Mouse (Mus musculus) cerebellum, postnatal 4 days (tissue): ENCODE data around the gene Gskip.

Experiments used
- DNase-seq, 2 experiments: peaks; one replicate each; pipeline ENCODE4 v3.0.0; 2022; ENCODE audit warnings: low spot score in 2 of 2, mixed read lengths in 1 of 2

The Gskip gene

GRCm38 (mm10) chr12:105683933-105684901, at the start of gene Gskip:
Gene Gskip (plus strand): TSS chr12:105684829.
- DNase-seq, result peak in 1 of 2 experiments; percentile 29

DNA sequence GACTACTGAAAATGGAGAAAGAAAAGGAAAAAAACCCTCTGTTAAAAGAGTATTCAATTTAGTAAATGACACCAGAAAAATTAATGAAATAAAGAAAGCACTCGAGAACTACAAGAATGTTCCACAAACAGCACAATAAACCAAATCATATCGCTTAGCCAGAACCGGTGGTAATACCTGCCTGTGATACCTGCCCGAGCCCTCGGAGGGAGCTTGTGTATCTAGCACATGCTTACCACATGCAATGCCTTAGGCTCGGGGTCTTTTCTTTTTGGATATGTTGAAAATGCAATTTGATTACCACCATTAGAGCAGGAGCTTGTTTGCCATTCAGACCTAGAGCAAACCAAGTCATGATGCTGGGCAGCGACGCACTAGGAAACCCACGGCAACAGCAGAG, 48.1 kb upstream of the Gskip start:
- DNase-seq, result no peak

GRCm38 (mm10) chr12:105637554-105637953, 47.1 kb upstream of the Gskip start:
- no peak for DNase-seq

DNA sequence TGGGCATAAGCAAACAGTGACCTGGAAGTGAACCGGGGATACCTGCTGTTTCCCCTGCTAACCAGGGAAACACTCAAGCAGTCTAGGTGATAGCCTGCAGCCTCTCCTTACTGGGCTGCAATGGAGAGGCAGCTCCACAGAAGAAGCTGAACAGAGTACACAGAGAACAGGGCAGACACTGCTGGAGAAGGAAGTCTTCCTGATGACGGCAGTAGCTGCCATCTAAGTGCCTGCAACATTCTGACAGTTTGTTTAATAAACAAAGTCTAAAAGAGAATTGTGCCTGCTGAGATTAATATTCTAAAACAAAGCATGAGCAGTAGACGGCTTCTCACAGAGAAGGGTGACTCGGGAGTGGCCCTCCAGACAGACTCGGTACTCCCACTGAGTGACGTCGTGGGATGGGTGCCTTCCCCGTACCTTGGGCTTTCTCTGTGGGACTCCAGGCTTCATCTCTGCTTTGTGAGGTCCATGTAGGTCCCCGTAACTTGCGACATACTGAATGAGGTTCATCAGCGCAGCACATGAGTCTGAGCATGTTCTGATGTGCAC, 41.8 kb upstream of the Gskip start:
- DNase-seq, result no peak

DNA sequence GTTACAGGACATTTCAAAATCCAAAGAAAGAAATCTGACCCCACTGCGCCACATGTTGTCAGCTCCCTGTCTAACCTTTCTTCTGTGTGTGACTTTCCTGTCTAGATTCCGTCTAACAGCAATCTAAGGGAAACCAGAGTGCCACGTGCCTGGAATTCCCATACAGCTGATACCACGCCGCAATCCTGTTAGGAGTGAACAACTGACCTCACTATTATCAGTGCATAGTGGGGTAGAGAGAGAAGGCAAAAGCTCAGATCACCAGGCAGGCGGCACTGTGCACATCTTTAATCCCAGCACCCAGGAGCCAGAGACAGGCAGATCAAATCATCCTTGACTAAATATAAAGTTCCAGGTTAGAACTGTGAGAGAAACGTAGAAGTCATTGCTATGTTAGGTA, 28.8 kb upstream of the Gskip start:
- DNase-seq, result no peak

GRCm38 (mm10) chr12:105676274-105676673, 8.4 kb upstream of the Gskip start:
- no peak for DNase-seq

DNA sequence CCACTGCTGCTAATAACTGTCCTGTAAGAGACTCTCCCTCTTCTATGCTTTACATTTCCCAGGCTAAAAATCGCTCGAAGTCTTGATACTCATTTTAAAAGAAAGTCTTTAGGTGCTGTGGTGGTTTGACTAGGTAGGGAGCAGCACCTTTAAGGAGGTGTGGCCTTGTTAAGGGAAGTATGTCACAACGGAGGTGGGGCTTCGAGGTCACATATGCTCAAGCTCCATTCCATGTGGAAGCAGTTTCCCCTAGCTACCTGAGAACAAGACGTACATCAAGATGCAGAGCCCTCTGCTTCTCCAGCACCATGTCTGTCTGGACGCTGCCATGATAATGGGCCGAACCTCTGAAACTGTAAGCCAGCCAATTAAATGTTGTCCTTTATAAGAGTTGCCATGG, 6.4 kb upstream of the Gskip start:
- DNase-seq, result no peak

- no peak for DNase-seq
These were observed 5.9 kb upstream of the Gskip start for GRCm38 (mm10) chr12:105678762-105679161.

DNA sequence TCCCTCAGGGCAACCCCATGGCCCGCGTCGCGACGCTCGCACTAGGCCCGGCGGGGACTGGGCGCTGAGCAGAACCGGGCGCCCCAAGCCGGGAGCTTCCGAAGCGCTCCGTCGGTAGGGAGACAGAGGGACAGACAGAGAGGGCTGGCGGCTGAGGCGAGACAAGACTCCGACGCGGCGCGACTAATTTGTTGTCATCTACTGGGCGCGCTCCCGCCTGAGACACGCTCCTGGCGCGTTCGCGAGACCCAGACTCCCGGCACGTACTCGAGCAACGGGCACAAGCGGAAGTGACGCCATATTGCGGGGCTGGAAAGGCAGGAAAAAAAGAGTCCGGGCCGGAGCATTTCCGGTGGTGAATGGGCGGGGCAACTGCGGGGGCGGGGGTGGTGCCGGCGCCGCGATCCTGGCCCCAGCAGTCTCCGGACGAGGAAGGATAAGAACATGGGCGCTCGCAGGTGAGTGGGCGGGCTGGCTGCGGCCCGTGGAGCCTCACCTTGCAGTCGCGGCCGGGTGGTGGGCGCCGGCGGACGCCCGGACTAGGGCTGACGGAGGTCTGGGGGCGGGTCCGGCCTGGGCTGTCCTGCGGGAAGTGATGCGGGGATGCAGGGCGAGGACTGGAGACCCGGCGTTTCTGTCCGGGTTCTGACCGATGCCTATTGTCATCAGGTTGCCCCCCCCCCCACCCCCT, 517 bp downstream of the Gskip start, which contains the start of gene Atg2b:
Gene Atg2b, minus strand, starts transcription at position 211 of the 691 bp plus-strand sequence.
- peak; percentile 91 to 96 for DNase-seq

- DNase-seq, result no peak
These were observed 2.2 kb downstream of the Gskip start for GRCm38 (mm10) chr12:105686791-105687190.

- no peak for DNase-seq
These were observed 2.8 kb downstream of the Gskip start for GRCm38 (mm10) chr12:105687416-105687815.

DNA sequence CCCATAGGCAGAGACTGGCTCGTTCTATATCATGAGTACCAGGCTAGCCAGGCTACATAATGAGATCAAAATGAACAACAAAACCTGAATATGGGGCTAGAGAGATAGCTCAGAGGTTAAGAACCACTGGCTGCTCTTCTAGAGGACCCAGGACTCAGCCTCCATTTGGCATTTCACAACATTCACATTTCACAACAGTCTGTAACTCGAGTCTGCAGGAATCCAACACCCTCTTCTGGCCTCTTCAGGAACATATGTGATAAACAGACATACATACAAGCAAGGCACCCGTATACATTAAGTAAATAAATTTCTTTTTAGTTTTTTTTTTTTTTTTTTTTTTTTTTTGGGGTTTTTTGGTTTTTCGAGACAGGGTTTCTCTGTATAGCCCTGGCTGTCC, 3.9 kb downstream of the Gskip start:
- DNase-seq, result no peak

DNA sequence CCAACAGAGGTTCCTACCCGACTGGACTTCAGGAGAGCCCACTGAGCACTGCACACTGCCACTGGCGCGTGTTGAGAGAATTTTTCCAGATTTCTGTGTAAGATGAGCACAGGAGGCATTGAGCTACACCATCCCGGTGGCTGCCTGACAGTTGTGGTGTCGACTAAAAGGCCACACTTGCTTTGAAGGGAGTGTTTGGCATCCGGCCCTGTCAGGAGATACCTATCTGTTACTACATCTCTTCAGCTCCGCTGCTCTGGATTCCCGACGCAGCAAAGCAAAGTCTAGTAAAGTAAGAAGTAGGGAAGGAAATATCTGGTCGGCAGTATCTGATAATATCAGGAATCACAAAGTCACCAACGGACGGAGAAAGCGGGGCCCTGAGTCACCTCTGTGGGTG, 4.8 kb downstream of the Gskip start:
- no peak for DNase-seq

DNA sequence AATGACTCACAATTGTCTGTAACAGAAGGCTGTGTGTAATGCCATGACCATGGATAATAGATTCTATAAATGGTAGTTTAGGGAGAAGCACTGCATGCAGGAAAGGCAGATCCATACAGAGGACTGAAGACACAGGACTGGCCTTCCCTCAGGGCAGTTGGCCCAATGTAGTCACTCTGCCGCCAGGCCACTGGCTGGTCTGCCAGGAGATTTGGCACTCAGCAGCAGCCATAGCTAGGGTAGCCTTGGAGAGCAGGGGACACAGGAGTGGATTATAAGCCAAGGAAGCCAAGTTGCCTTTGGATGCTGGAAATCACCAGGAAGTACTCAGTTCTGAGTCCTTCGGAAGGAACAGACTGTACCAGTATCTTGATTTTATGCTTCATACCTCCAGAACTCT, 9.4 kb downstream of the Gskip start:
- DNase-seq, result peak in 1 of 2 experiments; percentile 6

DNA sequence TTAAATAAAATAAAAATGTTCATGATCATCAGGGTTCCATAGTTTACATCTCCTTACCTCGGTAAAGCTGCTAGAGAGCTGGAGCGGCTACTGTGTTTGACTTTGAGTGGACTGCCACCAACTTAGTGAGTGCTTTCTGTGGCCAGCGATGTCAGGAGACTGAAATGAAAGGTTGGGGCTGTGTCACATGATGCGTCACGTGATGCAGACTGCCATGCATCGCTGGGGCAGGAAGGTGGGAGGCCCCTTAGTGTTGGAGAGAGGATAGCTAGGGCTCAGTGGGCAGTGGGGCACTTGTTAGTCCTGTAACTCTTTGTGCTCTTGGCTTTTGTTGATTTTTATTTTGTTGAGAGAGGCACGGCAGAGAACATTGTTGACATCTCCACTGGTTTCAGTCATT, 11.2 kb downstream of the Gskip start:
- DNase-seq, result no peak

DNA sequence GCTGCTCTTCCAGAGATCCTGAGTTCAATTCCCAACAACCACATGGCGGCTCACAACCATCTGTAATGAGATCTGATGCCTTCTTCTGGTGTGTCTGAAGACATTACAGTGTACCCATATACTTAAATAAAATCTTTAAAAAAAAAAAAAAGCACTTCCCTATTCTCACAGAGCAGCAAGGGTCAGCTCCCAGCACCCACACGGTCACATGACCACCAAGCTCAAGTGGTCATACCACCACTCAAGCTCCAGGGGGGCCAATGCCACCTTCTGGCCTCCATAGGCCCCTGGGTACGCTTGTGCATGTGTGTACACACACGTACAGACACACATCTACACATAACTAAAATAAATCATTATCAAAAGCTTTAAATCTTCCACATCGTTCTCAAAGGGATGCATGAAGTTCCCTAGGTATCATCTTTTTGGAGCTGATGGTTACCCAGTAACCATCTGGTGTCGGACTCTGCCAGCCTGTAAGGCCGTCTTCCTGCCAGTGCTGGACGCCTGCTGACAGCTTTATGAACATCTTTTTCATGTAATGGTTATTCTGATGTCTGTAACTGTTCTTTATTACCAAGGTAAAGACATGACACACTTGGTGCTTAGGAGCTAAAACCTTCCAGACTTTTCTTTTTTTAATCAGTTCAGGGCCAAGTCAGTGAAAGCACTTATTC, 12.6 kb downstream of the Gskip start:
- DNase-seq, result no peak

DNA sequence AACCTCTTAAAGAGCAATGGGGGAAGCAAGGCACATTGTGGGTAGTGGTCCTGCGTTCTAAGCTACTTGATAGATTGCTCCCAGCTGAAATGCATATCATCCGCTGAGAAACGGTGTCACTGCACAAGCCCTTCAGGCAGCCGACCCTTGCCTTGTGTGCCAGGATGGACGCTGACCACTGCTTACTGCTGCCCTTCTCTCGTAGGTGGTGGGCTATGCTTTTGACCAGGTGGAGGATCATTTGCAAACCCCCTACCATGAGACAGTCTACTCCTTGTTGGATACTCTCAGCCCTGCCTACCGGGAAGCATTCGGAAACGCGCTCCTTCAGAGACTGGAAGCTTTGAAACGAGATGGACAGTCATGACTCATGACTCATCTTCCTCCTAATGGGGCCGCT, 15.8 kb downstream of the Gskip start:
- DNase-seq, result no peak

DNA sequence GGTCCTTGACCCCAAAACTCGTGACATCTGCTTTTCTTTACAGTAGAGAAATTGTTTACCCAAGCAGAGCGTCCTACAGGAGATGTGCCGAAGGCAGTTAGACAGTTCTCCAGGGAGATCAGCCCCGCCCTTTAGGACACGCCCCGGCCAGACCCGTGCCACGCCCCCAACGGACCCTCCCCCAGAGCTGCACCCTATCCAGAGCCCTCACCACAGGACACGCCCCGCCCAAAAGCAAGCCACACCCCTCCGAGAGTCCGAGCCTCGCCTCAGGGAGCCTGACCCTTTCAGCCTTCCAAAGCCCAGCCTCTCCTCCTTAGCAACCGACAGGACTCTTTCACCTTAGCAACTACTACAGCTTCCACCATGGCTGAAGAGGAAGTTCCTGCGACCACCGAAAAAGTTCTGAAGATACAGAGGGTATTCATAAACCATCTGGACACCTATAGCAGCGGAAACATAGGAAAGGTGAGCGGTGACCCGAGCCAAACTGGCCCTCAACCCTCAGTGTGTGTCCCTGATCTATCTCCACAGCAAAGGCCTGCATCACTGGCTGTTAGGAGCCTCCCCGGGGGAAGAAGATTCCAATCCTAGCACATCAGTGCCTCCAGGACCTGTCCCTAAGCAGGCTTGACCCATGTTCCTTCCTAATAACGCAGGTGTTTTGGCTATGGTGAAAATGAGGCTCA, 21.3 kb downstream of the Gskip start, which contains the start of gene Ak7:
Gene Ak7, plus strand, starts transcription at position 178 of the 689 bp plus-strand sequence.
- peak; percentile 19 to 27 for DNase-seq

- DNase-seq, result peak in 1 of 2 experiments; percentile 20
These were observed 34.0 kb downstream of the Gskip start for GRCm38 (mm10) chr12:105718616-105719015.

- no peak for DNase-seq
These were observed 35.6 kb downstream of the Gskip start for GRCm38 (mm10) chr12:105720196-105720595.

DNA sequence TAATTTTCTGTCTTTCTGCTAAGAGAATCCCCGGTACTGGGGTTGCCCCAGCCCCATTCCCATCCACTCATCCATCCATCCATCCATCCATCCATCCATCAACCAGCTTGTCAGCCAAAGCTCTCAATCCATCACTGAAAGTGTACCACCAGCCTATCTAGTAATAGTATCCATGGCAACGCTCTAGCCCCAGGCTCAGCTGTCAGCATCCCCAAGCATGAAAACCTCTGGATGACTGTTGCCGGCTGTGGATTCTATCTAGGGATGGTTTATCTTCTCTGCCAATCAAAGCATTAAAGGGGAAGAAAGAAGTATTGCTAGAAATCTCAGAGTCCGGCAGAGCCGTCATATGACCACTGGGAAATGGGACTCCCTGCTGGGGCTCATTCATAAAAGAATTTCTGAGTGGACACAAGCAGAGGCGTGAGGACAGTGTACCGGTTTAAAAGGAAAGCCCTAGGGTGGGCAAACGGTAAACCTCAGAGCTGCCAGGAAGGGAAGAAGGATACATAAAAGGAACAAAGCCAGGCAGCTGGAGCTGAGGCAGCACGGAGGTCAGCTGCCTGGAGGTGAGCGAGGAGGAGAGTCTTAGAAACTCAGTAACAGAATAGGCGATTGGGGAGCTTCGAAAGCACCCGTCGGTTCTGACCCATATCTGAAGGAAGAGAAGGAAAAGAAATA, 37.0 kb downstream of the Gskip start:
- DNase-seq, result no peak
